Mouse (Mus musculus): ENCODE results near the gene Abcb11.

Gene Abcb11

DNA sequence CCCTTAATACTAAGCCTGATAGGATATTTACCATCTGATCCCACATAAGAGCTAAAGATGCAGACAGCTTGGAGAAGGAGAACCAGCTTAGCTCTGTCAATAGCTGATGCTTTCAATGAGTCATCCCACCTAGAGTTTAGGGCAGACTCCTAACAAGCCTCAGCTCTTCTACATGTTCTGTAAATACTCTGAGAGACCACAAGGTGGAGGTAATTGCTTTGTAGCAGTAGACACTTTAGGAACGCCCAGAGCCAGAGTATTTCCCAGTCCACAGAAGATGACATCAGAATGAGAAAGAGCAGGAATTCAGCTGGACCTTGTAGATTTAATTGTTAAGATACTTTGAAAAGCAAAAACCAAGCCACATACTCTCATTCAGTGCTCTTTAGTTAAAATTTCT, 66.5 kb downstream of the Abcb11 start:
- in situ Hi-C loops (cut with MboI, MseI), result loop anchor here (5.0 kb wide), 1 partner anchor 156 kb away; no protein-coding TSS in a partner anchor

DNA sequence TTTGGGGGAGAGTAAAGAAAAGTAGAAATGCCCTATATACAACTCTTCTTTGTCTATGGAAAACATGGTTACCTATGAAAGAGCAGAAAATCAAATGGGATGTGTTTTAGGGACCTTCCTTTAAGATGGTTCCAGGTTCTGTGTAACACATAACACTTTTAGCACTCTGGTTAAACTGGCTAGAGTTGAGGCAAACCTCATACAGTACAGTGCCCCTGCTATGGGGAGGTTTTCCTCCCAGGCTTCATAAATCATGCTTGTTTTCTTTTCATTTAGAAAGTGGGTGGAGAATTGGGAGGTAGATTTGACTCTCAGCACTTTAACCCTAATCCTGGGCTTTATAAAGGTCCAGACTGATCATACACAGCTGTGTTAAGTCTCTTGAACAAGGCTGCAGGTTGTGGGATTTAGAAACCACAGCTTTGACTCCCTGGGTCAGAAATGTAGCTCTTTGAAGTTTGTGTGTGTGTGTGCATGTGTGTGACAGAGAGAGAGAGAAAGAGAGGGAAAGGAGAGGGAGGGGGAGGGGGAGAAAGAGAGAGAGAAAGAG, 78.3 kb downstream of the Abcb11 start:
- in situ Hi-C loops (cut with MboI, MseI), result no loop called here

DNA sequence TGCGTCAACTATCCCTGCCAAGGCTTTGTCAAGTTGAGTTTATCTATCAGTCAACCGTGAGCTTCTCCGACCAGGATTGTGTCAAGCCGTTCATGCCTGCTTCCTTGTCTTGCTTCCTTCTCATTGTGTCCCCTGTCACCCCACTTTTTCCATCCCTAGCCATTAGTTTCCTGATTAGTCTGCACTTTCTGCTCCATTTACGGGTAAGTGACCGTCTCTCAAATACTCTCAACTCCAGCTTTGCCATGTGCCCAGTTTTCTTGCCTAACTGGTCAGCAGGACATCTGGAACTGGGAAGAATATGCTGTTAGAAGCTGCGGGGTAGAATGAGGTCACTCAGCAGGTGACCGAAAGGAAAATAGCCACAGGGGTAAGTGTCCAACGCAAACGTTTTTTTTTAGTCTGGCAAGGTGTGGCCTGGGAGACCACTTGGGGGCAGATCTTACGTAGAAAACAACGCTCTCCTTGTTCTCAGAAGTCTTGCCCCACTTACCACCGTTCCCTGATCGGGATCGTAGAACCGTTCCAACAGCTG, 94.1 kb downstream of the Abcb11 start:
- in situ Hi-C loops (cut with MboI, MseI), result no loop called here

DNA sequence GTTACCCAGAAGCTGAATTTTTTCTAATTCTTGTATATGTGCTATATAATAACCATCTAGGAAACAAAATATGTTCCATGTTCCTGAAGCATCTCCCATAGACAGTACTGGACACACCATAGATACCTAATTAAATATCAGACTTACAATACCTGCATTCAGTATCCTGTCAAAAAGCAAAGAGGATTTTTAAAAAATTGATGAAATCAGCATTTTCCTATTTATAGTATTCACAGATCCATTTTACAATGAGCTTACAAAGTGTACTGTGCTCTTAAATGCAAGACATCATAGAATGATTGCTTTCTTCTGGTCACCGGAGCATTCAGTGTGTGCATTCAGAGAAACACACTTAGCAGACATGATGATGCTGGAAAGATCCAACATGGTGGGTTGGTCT, 95.3 kb downstream of the Abcb11 start:
- in situ Hi-C loops (cut with MboI, MseI), result no loop called here

DNA sequence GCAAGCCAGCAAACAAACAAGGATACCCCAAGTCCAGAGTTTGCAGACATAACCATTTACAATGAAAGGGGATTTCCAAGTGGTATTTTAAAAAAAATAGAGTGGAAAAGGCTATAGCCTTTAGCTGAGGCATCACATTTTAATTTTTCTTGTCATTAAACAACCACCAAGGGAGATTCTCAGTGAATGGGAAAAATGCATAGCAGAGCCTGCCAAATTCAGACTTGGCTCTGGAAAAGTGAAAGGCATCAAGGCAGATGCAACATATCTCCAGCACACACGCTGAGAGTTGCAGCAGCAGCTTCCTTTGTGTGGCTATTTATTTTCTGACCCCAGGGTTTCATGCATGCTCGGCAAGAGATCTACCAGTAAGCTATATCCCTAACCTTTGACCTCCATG, 97.5 kb downstream of the Abcb11 start:
- in situ Hi-C loops (cut with MboI, MseI), result no loop called here

DNA sequence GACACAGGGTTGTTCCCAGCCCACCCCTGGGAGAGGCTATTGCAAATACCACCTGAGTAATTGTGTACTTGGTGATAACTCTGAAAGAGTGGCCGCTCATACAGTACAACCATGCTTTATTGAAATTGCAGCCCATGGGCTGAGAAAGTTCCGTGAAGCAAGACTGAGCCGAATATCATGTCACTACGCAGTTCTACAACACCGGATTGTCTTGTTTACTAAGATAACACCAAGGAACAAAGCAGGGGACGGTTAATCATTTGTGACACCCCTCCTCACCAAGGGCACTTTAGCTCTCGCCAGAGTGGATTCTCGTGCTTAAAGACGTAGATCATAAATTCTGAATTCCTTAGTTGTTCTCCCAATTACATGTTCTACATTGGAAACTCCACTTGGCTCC, 103.1 kb downstream of the Abcb11 start:
- in situ Hi-C loops (cut with MboI, MseI), result no loop called here

DNA sequence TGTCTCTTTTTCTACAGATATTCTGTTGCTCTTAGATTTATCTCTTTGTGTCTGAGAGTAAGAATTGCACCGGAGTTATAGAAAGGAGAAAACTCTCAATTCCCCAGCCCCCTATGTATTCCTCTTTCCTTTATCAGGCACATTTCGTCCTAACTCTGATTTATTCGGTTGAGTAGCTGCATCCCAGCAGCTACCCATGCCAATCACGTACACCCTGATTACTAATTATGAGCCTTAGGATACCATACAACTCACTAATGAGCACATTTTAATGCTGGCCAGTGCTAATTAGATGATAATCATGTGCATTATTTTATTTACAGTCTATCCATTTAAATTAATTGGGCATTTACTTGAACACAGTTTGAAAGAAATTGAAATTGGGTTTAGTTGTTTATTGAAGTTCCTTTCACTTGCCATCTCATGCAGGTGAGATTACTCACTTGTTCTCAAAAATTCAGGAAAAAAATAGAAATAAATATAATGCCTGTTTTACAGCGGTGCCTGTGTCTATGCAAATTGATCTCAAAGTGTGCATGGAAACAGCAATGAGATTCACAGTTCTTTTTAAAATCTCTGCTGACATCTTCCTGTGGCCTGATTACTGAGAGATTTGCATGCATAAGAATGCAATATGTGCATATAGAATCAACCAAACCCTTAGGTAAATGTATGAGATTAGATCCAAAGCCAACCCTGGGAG, 107.3 kb downstream of the Abcb11 start:
- in situ Hi-C loops (cut with MboI, MseI), result no loop called here

DNA sequence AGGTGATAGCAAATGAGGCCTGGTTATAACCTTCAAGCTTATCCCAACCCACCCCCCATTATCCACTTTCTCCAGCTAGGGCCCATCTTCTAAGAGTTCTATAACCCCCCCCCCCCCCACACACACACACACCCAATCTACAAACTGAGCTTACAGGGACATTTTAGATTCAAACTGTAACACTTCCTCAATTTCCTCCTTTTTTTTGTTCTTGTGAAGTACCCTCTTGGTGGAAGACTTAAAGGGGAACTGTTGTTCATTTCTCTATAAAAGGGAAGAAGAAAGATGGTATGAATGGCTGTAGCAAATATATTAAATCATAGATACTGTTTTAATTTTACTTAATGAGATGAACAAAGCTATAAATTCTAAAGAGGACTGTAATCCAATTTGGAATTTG, 110.3 kb downstream of the Abcb11 start:
- in situ Hi-C loops (cut with MboI, MseI), result no loop called here

DNA sequence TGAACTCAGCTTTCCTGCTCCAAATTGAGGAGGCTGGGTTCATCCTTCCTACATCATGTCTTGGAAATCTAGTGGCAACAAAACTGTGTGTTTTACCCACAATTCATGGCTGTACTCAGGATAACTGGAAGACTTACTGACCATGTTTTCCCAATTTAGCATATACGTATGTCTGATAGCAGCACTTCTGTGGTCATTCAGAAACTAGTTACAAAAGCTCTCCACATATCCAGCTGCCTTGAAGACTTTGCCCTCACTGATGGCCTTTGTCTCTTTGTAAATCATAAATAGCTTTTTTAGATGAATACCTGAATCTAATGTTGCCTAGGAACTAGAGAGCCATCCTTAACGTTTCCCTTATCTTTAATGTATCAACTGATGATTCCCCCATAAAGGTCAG, 112.3 kb downstream of the Abcb11 start:
- in situ Hi-C loops (cut with MboI, MseI), result no loop called here

DNA sequence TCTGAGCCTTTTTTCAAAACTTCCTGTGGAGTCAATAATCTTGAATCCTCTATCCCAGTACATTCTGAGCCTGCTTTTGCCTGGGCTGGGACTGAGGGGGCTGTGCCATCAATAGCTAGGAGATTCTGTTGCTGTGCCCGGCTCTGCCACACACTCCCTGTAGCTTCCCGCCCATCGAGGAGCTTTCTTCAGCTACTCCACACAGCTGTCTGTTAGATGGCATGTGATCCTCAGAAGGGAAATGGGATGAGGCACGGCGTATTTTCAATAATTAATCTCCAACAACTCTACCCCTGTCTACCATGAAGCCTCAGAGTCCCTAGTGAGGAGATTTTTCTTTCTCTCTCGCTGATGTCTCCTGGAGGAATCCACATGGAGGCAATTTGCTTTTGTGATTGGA, 113.8 kb downstream of the Abcb11 start:
- in situ Hi-C loops (cut with MboI, MseI), result no loop called here

DNA sequence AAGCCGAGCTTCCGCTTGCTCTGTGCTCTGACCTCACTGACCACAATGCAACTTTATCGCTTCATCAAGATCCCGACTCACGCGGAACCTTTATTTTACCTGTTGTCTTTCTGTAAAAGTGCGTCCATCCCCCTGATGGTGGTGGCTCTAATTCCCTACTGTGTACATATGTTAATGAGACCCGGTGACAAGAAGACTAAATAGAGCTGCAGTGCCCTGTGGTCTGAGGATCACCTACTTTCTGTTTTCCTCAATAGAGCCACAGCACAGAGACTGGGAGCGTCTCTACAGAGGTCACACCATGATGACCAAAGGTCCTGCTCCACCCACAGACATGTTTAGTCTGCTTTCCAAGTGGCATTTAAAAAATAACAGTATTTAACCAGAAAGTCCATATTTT, 115.5 kb downstream of the Abcb11 start:
- in situ Hi-C loops (cut with MboI, MseI), result no loop called here

DNA sequence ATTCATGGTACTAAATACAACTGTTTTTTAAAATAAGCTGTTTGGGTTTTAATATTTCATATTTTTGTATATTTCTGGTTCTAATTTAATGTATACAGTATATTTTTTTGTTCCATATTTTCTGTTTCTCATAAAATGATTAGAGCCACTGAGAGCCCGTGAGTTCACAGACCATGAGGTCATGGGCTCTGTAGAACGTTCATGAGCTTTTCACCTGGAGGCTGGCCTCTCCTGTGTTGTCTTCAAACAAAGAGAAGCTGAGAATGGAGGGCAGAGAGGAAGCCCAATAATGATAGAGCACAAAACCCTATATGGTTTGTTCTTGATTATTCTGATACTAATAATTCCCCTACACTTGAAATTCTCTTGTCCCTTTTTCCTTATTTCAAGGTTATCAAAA, 117.7 kb downstream of the Abcb11 start:
- in situ Hi-C loops (cut with MboI, MseI), result no loop called here

DNA sequence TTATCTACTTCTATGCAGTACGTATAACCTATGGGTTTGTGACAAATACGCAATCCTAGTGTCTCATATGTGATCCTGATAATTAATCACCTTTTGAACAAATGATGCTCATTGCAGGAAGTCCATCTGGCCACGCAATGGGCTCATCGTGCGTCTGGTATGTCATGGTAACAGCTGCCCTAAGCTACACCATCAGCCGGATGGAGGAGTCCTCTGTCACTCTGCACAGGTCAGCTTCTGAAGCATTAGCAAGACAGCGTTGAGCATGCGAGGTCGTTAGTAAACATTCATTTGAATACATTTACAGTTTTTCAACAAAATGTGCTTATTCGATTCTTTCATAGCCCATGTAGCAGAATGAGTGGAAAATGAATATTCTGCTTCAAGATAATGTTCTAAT, 119.6 kb downstream of the Abcb11 start:
- in situ Hi-C loops (cut with MboI, MseI), result no loop called here

DNA sequence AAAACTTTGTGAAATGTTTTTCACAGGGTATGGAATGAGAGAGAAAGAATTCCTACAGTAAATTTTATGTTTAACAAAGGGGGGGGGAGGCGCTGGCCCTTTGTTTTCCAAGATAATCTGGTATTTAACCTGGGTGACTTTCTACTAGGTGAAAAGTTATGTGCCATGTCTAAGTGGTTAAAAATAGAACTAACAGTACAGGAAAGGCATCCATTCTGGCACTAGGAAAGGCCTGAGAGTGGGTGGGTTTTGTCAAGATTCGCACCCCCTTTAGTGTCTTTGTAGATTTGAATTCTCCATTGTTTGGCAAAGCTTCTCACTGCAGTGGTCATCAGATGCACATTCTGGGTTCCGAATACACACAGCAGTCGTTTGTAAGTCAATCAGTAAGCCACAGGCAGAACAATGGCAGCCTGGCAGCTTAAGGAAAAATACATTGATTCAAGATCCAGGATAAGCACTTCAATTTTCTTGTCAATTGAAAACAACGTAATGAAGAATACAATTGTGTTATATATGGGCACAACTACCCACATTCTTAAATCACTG, 120.5 kb downstream of the Abcb11 start:
- in situ Hi-C loops (cut with MboI, MseI), result no loop called here

DNA sequence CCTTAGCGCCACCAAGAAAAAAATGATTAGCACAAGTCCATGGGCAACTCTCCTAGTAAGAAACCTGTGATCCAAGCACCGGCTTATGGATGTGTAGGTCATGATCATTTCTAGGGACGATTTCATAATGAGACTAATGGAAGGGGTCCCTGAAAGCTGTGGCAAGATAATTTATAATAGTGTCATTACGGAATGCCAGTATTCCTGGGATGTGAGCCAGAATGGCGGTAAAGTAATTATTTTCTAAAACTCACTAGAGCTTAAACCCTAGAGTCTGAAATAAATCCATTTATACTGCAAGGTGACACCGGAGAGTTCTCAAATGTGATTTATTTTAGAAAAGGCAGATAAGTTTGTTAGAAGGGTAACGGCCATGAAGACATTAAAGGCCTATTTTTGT, 127.2 kb downstream of the Abcb11 start:
- in situ Hi-C loops (cut with MboI, MseI), result no loop called here

DNA sequence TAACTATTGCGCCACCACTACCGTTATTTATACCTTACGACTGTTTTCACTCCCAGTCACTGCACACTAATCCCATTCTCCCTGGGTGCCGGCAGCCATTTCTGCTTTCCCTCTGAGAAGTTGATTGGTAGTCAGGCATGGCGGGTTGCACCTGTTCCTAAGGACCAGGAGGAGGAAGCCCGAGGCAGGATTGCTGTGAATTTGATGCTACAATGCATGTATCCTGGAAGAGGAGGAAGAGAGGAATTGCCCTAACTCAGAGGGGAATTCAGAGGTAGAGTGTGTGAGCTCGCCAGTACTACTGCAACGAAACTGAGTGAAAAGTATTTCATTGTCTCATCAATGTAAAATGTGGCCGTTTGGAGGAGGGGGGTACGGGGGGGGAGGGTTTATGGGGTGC, 129.8 kb downstream of the Abcb11 start:
- in situ Hi-C loops (cut with MboI, MseI), result no loop called here

DNA sequence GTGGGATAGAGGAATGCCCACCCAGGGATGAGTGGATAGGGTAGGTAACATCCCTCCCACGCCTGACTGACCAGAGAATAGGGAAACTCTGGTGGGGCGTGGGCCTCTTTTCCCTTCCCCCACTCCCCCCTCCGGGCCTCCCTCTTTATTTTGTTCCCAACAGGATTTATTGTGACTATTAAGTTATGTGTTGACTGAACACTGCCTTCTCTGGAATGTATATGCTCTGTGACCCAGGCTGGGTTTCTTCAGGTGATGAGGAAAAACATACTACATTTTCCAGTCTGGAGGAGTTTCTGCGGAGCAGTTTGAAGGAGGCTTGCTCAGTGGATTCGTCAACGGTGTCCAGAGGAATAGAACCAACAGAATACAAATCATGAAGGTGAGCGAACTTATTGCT, 131.6 kb downstream of the Abcb11 start, which contains the start of gene G6pc2:
Gene G6pc2, plus strand, starts transcription at position 301 of the 400 bp plus-strand sequence.
- in situ Hi-C loops (cut with MboI, MseI), result no loop called here

DNA sequence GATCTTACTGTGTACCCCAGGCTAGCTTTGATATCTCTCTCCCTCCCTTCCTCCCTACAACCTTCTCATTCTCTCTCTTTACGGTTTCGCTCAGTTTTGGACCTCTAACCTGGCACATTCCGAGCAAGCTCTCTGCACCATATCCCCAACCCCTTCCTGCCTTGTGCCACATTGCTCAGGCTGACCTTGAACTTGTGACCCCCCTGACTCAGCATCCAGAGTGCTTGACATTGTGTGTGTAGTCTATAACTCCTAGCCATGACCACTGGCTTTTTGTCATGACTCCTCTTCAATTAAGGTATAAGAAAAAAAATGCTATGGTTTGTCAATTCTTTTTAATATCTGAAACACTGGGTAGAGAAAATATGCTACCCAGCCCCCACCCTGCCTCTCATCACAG, 132.7 kb downstream of the Abcb11 start:
- in situ Hi-C loops (cut with MboI, MseI), result no loop called here

DNA sequence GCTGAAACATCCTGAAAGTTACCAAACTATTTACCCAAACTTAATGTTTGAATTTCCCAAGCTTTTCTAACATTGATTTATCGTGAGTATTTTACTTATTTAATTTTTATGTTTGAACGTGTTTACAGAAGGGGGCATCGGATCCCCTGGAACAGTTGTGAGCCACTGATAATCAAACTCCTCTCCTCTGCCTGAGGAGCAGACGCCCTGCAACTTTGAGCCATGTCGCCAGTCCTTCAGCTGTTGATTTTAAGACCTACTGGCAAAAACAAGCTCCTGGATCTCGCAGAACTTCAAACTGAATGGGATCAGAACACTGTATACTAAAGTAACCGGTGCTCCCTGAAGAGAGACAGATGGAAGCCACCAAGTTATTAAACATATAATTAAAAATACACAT, 135.9 kb downstream of the Abcb11 start:
- in situ Hi-C loops (cut with MboI, MseI), result no loop called here

DNA sequence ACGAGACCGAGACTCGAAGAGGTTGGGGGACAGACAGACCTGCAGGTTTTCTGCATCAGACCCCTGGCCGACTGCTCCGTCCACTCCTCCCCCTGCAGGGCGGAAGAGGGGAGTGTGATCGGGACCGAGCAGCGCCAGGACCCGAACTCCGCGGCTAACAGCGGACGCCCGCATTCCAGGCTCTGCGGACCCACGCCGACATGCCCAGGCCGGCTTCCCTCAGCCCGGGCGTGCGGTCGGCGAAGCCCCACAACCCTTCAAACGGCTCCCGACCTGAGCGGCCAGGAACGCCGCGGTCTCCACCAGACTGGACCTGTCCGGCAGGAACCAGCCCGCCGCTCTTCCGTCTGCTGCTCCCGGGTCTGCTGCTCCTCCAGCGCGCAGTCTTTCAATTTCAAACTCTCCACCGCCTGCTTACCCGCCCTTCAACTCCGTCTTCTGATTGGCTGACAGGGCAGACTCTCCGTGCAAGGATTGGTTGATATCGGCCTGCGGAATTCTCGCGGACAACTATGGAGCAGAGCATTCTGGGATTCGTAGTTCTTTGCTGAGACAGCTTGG, 136.5 kb downstream of the Abcb11 start, which contains the start of gene Spc25:
Gene Spc25, minus strand, starts transcription at position 404 of the 561 bp plus-strand sequence.
- in situ Hi-C loops (cut with MboI, MseI), result no loop called here

DNA sequence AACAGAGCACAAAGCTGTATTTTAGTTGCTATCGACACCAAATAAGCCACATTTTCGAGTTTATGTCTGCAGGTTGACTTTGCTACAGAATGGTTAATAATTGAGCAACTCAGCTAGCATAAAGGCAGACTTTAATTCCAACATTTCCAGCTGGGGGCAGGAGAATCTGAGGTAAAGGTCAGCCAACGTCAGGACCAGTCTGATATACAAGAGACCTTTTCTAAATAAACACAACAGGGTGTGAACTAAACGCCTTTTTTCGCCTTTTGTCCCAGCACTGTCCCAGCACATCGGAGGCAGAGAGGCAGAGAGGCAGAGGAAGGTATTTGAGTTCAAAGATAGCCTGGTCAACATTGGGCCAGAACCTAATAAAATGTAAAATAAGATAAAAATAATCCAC, 137.2 kb downstream of the Abcb11 start:
- in situ Hi-C loops (cut with MboI, MseI), result no loop called here

DNA sequence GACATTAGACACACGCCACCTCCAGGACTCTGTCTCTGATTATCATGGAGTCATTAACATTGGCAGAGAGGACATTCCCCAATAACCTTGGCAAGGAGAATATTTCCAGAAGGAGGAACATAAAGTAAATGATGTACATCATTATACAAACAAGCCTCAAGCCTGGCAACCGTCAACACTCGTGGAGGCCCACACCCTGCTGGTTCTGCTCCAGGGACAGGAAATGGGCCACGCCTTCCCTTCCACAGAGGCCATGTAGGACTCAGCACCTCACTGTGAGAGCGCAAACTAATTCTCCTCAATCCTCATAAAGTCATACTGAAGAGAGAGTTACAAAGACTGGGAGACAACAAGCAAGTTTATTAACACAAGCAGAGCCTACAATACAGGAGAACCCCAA, 148.9 kb downstream of the Abcb11 start:
- in situ Hi-C loops (cut with MboI, MseI), result no loop called here

DNA sequence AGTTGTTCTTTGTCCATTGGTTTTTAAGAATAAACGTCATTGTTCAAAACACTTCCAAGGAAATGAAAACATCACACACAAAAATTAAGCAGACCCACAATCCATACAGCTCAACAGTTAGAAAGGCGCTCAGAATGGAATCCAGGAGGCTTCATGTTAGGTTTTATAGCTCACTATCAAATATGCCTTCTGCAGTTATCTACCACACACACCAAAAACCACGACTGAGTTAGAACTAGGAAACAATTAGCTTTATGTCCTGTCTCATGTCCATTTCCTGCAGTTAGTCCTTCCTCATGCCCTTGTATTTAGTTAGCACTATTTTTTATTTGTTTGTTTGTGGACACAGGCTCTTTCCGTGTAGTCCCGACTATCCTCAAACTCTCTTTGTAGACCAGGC, 151.4 kb downstream of the Abcb11 start:
- in situ Hi-C loops (cut with MboI, MseI), result no loop called here

Measured in regulatory T cell (primary cell).